Mouse (Mus musculus) midbrain, embryonic 13.5 days (tissue): ENCODE data around the gene Nol9. TPM values are rescaled to one million over a fixed set of nuclear protein-coding genes. Genes with fewer than 3 reads are reported as not detected.

ENCODE experiments used
- ATAC-seq: fragments of 200-750 bp; cut with Nextera tagmentation; 2 replicates; pipeline ENCODE4 v1.8.0; 2017; ENCODE audit warnings: mild to moderate bottlenecking, moderate TSS enrichment, moderate library complexity
- H3K27ac ChIP-seq: fragments of 300-500 bp; sonication (generic); 2 replicates; pipeline ENCODE4 v1.5.1; 2015; ENCODE audit warnings: inconsistent platforms, mild to moderate bottlenecking, moderate library complexity
- H3K27me3 ChIP-seq: fragments of 300-500 bp; sonication (generic); 2 replicates; pipeline ENCODE4 v1.6.1; 2015; ENCODE audit warnings: mild to moderate bottlenecking, inconsistent platforms
- H3K36me3 ChIP-seq: fragments of 300-500 bp; sonication (generic); 2 replicates; pipeline ENCODE4 v1.6.1; 2015; ENCODE audit warnings: mild to moderate bottlenecking, inconsistent platforms
- H3K4me1 ChIP-seq: fragments of 300-500 bp; sonication (generic); replicated peaks from 2 replicates; pipeline ENCODE4 v1.6.1; 2015; ENCODE audit warnings: inconsistent platforms
- H3K4me2 ChIP-seq: fragments of 300-500 bp; sonication (generic); replicated peaks from 2 replicates; pipeline ENCODE4 v1.6.1; 2015; ENCODE audit warnings: moderate library complexity, mild to moderate bottlenecking, inconsistent platforms
- H3K4me3 ChIP-seq: fragments of 300-500 bp; sonication (generic); replicated peaks from 2 replicates; pipeline ENCODE4 v1.5.1; 2015; ENCODE audit warnings: mild to moderate bottlenecking, inconsistent platforms
- H3K9ac ChIP-seq: fragments of 300-500 bp; sonication (generic); replicated peaks from 2 replicates; pipeline ENCODE4 v1.6.1; 2015; ENCODE audit warnings: mild to moderate bottlenecking, inconsistent platforms
- H3K9me3 ChIP-seq: fragments of 300-500 bp; sonication (generic); 2 replicates; pipeline ENCODE4 v1.6.1; 2016; ENCODE audit warnings: mild to moderate bottlenecking, inconsistent platforms
- WGBS: fragments of 180-500 bp; shearing (Covaris S2); methylation state at CpG from one replicate; pipeline ENCODE4 v1.1.7; 2015; 5-methylcytosine and 5-hydroxymethylcytosine counted together
- polyA plus RNA-seq: library from polyadenylated mRNA; unstranded; fragments of >200 nt; fragmentation: Nextera tagmentation; extraction: Ambion mirVana; gene quantifications from 2 replicates; pipeline ENCODE4 v1.2.1, GENCODE M21; 2015

Gene Nol9
- polyA plus RNA-seq, 1 experiment from 2014 or later: 26.0 TPM

GRCm38 (mm10) chr4:152087211-152088081 lies 48.3 kb downstream of the Nol9 start:
- Histone ChIP-seq H3K36me3 (no peaks in the 10 kb centered on the region), H3K4me1 (peaks cover 22% of the 10 kb centered on the region), H3K9me3 (no peaks in the 10 kb centered on the region), H3K9ac (peak overlapping the region; percentile 78), H3K4me3 (peak overlapping the region; percentile 63), H3K27ac (no peak overlapping the region), H3K4me2 (peak overlapping the region; percentile 81), H3K27me3 (peaks cover 9% of the 10 kb centered on the region; the same call in 1 of the 2 replicates)
- 3% methylated on average over 12 of the region's 12 CpGs for WGBS
- peak; percentile 47; the same call in 1 of the 2 replicates for ATAC-seq

GRCm38 (mm10) chr4:152088133-152088532 lies 49.0 kb downstream of the Nol9 start:
- Histone ChIP-seq H3K27me3 (peaks cover 9% of the 10 kb centered on the region; the same call in 1 of the 2 replicates), H3K36me3 (no peaks in the 10 kb centered on the region), H3K9ac (no peak overlapping the region), H3K4me3 (no peak overlapping the region), H3K4me2 (peak overlapping the region; percentile 81), H3K4me1 (peaks cover 29% of the 10 kb centered on the region), H3K9me3 (no peaks in the 10 kb centered on the region), H3K27ac (no peak overlapping the region)
- 27% methylated on average over 4 of the region's 4 CpGs for WGBS
- ATAC-seq: no peak

GRCm38 (mm10) chr4:152088556-152089120 lies 49.5 kb downstream of the Nol9 start:
- Histone ChIP-seq H3K27ac (no peak overlapping the region), H3K9ac (no peak overlapping the region), H3K4me3 (no peak overlapping the region), H3K4me2 (peak overlapping the region; percentile 81), H3K27me3 (peaks cover 9% of the 10 kb centered on the region; the same call in 1 of the 2 replicates), H3K9me3 (no peaks in the 10 kb centered on the region), H3K36me3 (no peaks in the 10 kb centered on the region), H3K4me1 (peaks cover 29% of the 10 kb centered on the region)
- WGBS: 40% methylated on average over 8 of the region's 8 CpGs
- no peak for ATAC-seq

GRCm38 (mm10) chr4:152090191-152090590 lies 51.1 kb downstream of the Nol9 start:
- 86% methylated on average over 9 of the region's 9 CpGs for WGBS
- 0 out of 2 replicates have a peak, but pooled peaks cover 3% of the 10 kb centered on the region for H3K27me3 ChIP-seq
- no peak overlapping the region for H3K27ac ChIP-seq
- H3K36me3 ChIP-seq: no peaks in the 10 kb centered on the region
- H3K9ac ChIP-seq: no peak overlapping the region
- H3K9me3 ChIP-seq: no peaks in the 10 kb centered on the region
- ATAC-seq: no peak
- H3K4me1 ChIP-seq: peaks cover 29% of the 10 kb centered on the region
- H3K4me3 ChIP-seq: no peak overlapping the region
- H3K4me2 ChIP-seq: no peak overlapping the region

- no peaks in the 10 kb centered on the region for H3K27me3 ChIP-seq
- ATAC-seq: no peak
- H3K27ac ChIP-seq: no peak overlapping the region
- H3K9me3 ChIP-seq: no peaks in the 10 kb centered on the region
- WGBS: 58% methylated on average over 8 of the region's 8 CpGs
- no peak overlapping the region for H3K9ac ChIP-seq
- no peak overlapping the region for H3K4me2 ChIP-seq
- peaks cover 35% of the 10 kb centered on the region for H3K4me1 ChIP-seq
- no peaks in the 10 kb centered on the region for H3K36me3 ChIP-seq
- no peak overlapping the region for H3K4me3 ChIP-seq
These were observed 53.7 kb downstream of the Nol9 start for GRCm38 (mm10) chr4:152092751-152093293.

- H3K36me3 ChIP-seq: no peaks in the 10 kb centered on the region
- no peak overlapping the region for H3K27ac ChIP-seq
These were observed 55.1 kb downstream of the Nol9 start for GRCm38 (mm10) chr4:152094233-152094632.

GRCm38 (mm10) chr4:152095937-152096910 lies 57.1 kb downstream of the Nol9 start:
- Histone ChIP-seq H3K4me3 (0 out of 2 replicates have a peak overlapping the region, but pooled peaks have one; percentile 2), H3K4me1 (peaks cover 27% of the 10 kb centered on the region), H3K4me2 (no peak overlapping the region; the same call in 1 of the 2 replicates), H3K27ac (no peak overlapping the region), H3K27me3 (no peaks in the 10 kb centered on the region), H3K36me3 (no peaks in the 10 kb centered on the region), H3K9me3 (no peaks in the 10 kb centered on the region), H3K9ac (peak overlapping the region; percentile 36; the same call in 1 of the 2 replicates)
- WGBS: 18% methylated on average over 27 of the region's 27 CpGs
- ATAC-seq: no peak

More at GRCm38 (mm10) chr4:152094233-152094632, 55.1 kb downstream of the Nol9 start:
- H3K27me3 ChIP-seq: no peaks in the 10 kb centered on the region
- H3K9me3 ChIP-seq: no peaks in the 10 kb centered on the region
- H3K4me3 ChIP-seq: no peak overlapping the region
- H3K9ac ChIP-seq: no peak overlapping the region
- ATAC-seq: no peak
- H3K4me2 ChIP-seq: no peak overlapping the region
- 89% methylated on average over 12 of the region's 12 CpGs for WGBS
- peaks cover 27% of the 10 kb centered on the region for H3K4me1 ChIP-seq

GRCm38 (mm10) chr4:152096927-152097326 lies 57.8 kb downstream of the Nol9 start:
- no peaks in the 10 kb centered on the region for H3K36me3 ChIP-seq
- H3K9ac ChIP-seq: peak overlapping the region; percentile 36; the same call in 1 of the 2 replicates
- no peak overlapping the region; the same call in 1 of the 2 replicates for H3K4me2 ChIP-seq
- 38% methylated on average over 6 of the region's 6 CpGs for WGBS
- no peak for ATAC-seq
- H3K27me3 ChIP-seq: no peaks in the 10 kb centered on the region
- 0 out of 2 replicates have a peak overlapping the region, but pooled peaks have one; percentile 2 for H3K4me3 ChIP-seq
- H3K9me3 ChIP-seq: no peaks in the 10 kb centered on the region
- H3K27ac ChIP-seq: no peak overlapping the region
- H3K4me1 ChIP-seq: peaks cover 27% of the 10 kb centered on the region

- H3K27ac ChIP-seq: no peak overlapping the region
- no peak overlapping the region for H3K4me3 ChIP-seq
- H3K9me3 ChIP-seq: no peaks in the 10 kb centered on the region
- 0 out of 2 replicates have a peak, but pooled peaks cover 3% of the 10 kb centered on the region for H3K36me3 ChIP-seq
- H3K9ac ChIP-seq: no peak overlapping the region
- peaks cover 20% of the 10 kb centered on the region for H3K4me1 ChIP-seq
- no peaks in the 10 kb centered on the region for H3K27me3 ChIP-seq
- 31% methylated on average over 11 of the region's 11 CpGs for WGBS
- H3K4me2 ChIP-seq: no peak overlapping the region
- ATAC-seq: no peak
These were observed 59.0 kb downstream of the Nol9 start for GRCm38 (mm10) chr4:152097911-152098799.

GRCm38 (mm10) chr4:152100541-152100940 lies 61.4 kb downstream of the Nol9 start:
- no peak overlapping the region for H3K27ac ChIP-seq
- peaks cover 9% of the 10 kb centered on the region; the same call in 1 of the 2 replicates for H3K36me3 ChIP-seq
- 0 out of 2 replicates have a peak overlapping the region, but pooled peaks have one; percentile 23 for H3K9ac ChIP-seq
- H3K9me3 ChIP-seq: no peaks in the 10 kb centered on the region
- peaks cover 19% of the 10 kb centered on the region for H3K4me1 ChIP-seq
- ATAC-seq: no peak
- no peak overlapping the region for H3K4me2 ChIP-seq
- WGBS: 79% methylated on average over 11 of the region's 11 CpGs
- no peaks in the 10 kb centered on the region for H3K27me3 ChIP-seq
- H3K4me3 ChIP-seq: no peak overlapping the region
